Mouse (Mus musculus) kidney, postnatal 10 days (tissue): ENCODE results near the gene Fyn.

Source experiments
- DNase-seq: peaks from one replicate; pipeline ENCODE4 v3.0.0; 2021; ENCODE audit warnings: mixed read lengths

Gene Fyn

GRCm38 (mm10) chr10:39542535-39543257 is 174.0 kb downstream of the Fyn start:
- peak; percentile 51 for DNase-seq

GRCm38 (mm10) chr10:39543258-39543770 is 174.7 kb downstream of the Fyn start:
- no peak for DNase-seq

GRCm38 (mm10) chr10:39547369-39548074 is 178.9 kb downstream of the Fyn start:
- DNase-seq = no peak

GRCm38 (mm10) chr10:39550791-39551190 is 182.1 kb downstream of the Fyn start:
- DNase-seq = no peak

GRCm38 (mm10) chr10:39551637-39552185 is 183.1 kb downstream of the Fyn start:
- no peak for DNase-seq

GRCm38 (mm10) chr10:39552351-39552814 is 183.7 kb downstream of the Fyn start:
- no peak for DNase-seq

GRCm38 (mm10) chr10:39552903-39553302 is 184.2 kb downstream of the Fyn start:
- DNase-seq = no peak

GRCm38 (mm10) chr10:39555289-39555715 is 186.6 kb downstream of the Fyn start:
- DNase-seq = peak; percentile 59

- DNase-seq = peak; percentile 69
Measured at GRCm38 (mm10) chr10:39555740-39556139, 187.1 kb downstream of the Fyn start.

GRCm38 (mm10) chr10:39557360-39557759 is 188.7 kb downstream of the Fyn start:
- DNase-seq = no peak

- DNase-seq = peak; percentile 51
Measured at GRCm38 (mm10) chr10:39557851-39558250, 189.2 kb downstream of the Fyn start.

GRCm38 (mm10) chr10:39558492-39559005 is 189.9 kb downstream of the Fyn start:
- DNase-seq = no peak

GRCm38 (mm10) chr10:39559321-39559720 is 190.7 kb downstream of the Fyn start:
- no peak for DNase-seq

GRCm38 (mm10) chr10:39562383-39562782 is 193.7 kb downstream of the Fyn start:
- no peak for DNase-seq

- DNase-seq = no peak
Measured at GRCm38 (mm10) chr10:39563552-39564223, 195.0 kb downstream of the Fyn start.

GRCm38 (mm10) chr10:39566901-39567300 is 198.2 kb downstream of the Fyn start:
- DNase-seq = no peak

- DNase-seq = peak; percentile 52
Measured at GRCm38 (mm10) chr10:39568991-39569390, 200.3 kb downstream of the Fyn start.

- DNase-seq = no peak
Measured at GRCm38 (mm10) chr10:39571011-39571410, 202.4 kb downstream of the Fyn start.

GRCm38 (mm10) chr10:39572050-39572671 is 203.5 kb downstream of the Fyn start:
- no peak for DNase-seq

- DNase-seq = no peak
Measured at GRCm38 (mm10) chr10:39572672-39573051, 204.0 kb downstream of the Fyn start.

- DNase-seq = no peak
Measured at GRCm38 (mm10) chr10:39576466-39576865, 207.8 kb downstream of the Fyn start.

GRCm38 (mm10) chr10:39580477-39580876 is 211.8 kb downstream of the Fyn start:
- DNase-seq = no peak
